Mouse (Mus musculus) neural tube, embryonic 12.5 days (tissue): ENCODE results near the gene Zfp580. TPM values are rescaled to one million over a fixed set of nuclear protein-coding genes. Genes with fewer than 3 reads are reported as not detected.
"Not testable (repeated sequence)": the region's sequence is repeated elsewhere in the genome, so short reads cannot be mapped to it uniquely, and the experiment has no call there.

Experiments used
- ATAC-seq: fragments of 200-750 bp; cut with Nextera tagmentation; 2 replicates; pipeline ENCODE4 v1.8.0; 2017; ENCODE audit warnings: low read depth, mild to moderate bottlenecking, moderate TSS enrichment, moderate library complexity; ENCODE audit not compliant: low FRiP score
- H3K27ac ChIP-seq: fragments of 300-500 bp; sonication (generic); 2 replicates; pipeline ENCODE4 v1.5.1; 2016
- H3K27me3 ChIP-seq: fragments of 300-500 bp; sonication (generic); replicated peaks from 2 replicates; pipeline ENCODE4 v1.6.1; 2016; ENCODE audit warnings: mild to moderate bottlenecking
- H3K36me3 ChIP-seq: fragments of 300-500 bp; sonication (generic); 2 replicates; pipeline ENCODE4 v1.6.1; 2016; ENCODE audit warnings: mild to moderate bottlenecking
- H3K4me1 ChIP-seq: fragments of 300-500 bp; sonication (generic); 2 replicates; pipeline ENCODE4 v1.6.1; 2016
- H3K4me2 ChIP-seq: fragments of 300-500 bp; sonication (generic); replicated peaks from 2 replicates; pipeline ENCODE4 v1.6.1; 2016; ENCODE audit warnings: mild to moderate bottlenecking
- H3K4me3 ChIP-seq: fragments of 300-500 bp; sonication (generic); 2 replicates; pipeline ENCODE4 v1.5.1; 2016
- H3K9ac ChIP-seq: fragments of 300-500 bp; sonication (generic); 2 replicates; pipeline ENCODE4 v1.6.1; 2016; ENCODE audit warnings: mild to moderate bottlenecking
- H3K9me3 ChIP-seq: fragments of 300-500 bp; sonication (generic); 2 replicates; pipeline ENCODE4 v1.6.1; 2016; ENCODE audit warnings: mild to moderate bottlenecking
- WGBS: fragments of 180-500 bp; shearing (Covaris S2); methylation state at CpG from one replicate; pipeline ENCODE4 v1.1.7; 2016; 5-methylcytosine and 5-hydroxymethylcytosine counted together
- polyA plus RNA-seq: library from polyadenylated mRNA; unstranded; fragments of >200 nt; fragmentation: Nextera tagmentation; extraction: Ambion mirVana; gene quantifications from 2 replicates; pipeline ENCODE4 v1.2.1, GENCODE M21; 2016

Zfp580 gene
- polyA plus RNA-seq, 1 experiment from 2014 or later: 56.0 TPM

DNA sequence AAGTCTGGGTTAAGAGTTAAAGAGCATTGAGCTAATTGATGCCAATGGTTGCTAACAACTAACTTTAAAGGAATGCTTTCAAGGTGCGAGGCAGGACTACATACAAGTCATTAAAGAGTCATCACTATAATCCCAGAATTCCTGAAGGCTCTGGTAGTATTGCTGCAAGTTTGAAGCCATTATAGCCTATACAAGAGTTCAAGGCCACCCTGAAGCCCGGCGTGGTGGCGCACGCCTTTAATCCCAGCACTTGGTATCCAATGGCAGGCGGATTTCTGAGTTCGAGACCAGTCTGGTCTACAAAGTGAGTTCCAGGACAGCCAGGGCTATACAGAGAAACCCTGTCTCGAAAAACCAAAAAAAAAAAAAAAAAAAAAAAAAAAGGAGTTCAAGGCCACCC is 31.8 kb upstream of the Zfp580 start:
- Histone ChIP-seq H3K4me3 (peak overlapping the region; percentile 87), H3K4me2 (peak overlapping the region; percentile 83), H3K4me1 (peaks cover 10% of the 10 kb centered on the region), H3K36me3 (peaks cover 27% of the 10 kb centered on the region)
- not testable (repeated sequence) for ATAC-seq, H3K9ac ChIP-seq, H3K27me3 ChIP-seq, H3K27ac ChIP-seq, H3K9me3 ChIP-seq
- 28% methylated on average over 8 of the region's 8 CpGs for WGBS

DNA sequence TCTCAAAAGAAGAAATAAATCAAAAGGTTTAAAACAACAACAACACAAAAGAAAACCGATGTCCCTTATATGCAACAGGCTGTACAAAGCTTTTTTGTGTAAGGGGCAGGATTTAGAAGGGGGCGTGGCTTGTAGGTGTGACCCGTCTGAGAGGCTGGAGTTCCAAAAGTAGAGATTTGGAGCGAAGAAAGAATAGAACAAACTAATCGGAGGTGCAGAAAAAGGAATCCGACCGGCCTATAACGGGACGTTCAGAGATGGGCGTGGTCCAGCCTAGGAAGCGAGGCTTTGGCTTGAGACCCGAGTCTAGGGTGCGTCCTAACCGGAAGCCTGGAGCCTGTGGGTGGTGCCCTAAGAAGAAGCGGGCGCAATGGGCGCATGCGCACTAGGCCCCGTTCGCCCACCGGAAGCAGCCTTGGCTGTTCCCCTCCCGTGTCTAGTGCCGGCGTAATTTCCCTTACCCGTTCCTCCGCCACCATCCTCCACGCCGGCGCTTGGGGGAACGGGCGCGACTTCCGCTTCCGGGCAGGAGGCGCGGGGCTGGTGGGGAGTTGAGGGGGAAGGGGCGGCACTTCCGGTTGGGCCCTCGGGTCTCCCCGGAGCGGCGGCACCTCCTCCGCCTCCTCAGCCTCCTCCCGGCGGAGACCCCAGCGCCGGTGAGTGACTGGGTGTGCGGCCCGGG is 31.2 kb upstream of the Zfp580 start, which contains the start of the genes Zfp865 and Ccdc106:
Gene Zfp865, plus strand, starts transcription at position 377 of the 682 bp plus-strand sequence.
Gene Ccdc106, plus strand, starts transcription at position 554 of the 682 bp plus-strand sequence.
- WGBS: under 1% methylated on average over 49 of the region's 49 CpGs
- peak within 1 kb of the TSS; percentile 83 for H3K27ac ChIP-seq
- no peaks in the 10 kb centered on the region for H3K27me3 ChIP-seq
- H3K36me3 ChIP-seq: peaks cover 28% of the 10 kb centered on the region
- peak within 1 kb of the TSS; percentile 87 for H3K4me3 ChIP-seq
- peaks cover 10% of the 10 kb centered on the region for H3K4me1 ChIP-seq
- peak within 1 kb of the TSS; percentile 83 for H3K4me2 ChIP-seq
- no peaks in the 10 kb centered on the region for H3K9me3 ChIP-seq
- H3K9ac ChIP-seq: peak within 1 kb of the TSS; percentile 95
- ATAC-seq: peak; percentile 80

DNA sequence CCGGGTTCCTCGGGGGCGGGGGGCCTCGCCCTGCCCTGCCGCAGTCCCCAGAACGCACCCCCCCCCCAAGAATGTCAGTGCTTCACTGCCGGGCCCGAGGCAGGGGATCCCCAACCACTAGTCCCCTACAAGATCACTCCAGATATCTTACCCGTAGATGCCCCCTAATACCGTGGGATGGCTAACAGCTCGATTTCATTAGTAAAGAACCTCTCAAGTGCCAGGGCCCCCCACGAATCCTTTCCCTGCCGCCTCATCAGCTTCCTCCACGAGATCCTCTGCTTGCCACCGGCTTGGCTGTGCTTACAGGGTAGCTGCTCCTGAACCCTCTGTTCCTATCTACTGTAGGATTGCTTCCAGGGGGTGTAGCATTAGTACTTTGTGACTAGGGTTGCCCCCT is 30.7 kb upstream of the Zfp580 start:
- Histone ChIP-seq H3K4me1 (peaks cover 10% of the 10 kb centered on the region), H3K4me3 (peak overlapping the region; percentile 87), H3K9ac (peak overlapping the region; percentile 95), H3K36me3 (peaks cover 28% of the 10 kb centered on the region), H3K27ac (peak overlapping the region; percentile 83), H3K27me3 (no peaks in the 10 kb centered on the region), H3K4me2 (peak overlapping the region; percentile 83), H3K9me3 (no peaks in the 10 kb centered on the region)
- peak; percentile 19 for ATAC-seq
- under 1% methylated on average over 14 of the region's 15 CpGs for WGBS

DNA sequence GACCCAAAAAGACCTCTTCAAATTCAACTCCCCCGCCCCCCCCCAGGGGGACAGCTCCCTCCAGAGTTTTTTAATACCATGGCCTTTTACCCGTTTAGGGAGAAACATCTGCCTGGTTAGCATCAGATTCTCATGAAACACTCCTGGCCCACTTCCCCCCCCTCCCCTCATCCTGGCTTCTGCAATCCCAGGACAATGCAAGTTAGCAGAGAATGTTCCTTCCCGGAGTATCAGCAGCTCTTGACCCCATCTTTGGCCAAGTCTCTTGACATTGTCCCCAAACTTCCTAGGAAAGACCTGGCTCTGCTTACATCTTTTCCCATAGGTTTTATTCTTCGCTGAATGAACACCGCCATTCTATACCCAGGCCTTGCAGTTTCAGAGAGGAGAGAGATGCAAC is 30.1 kb upstream of the Zfp580 start:
- no peaks in the 10 kb centered on the region for H3K27me3 ChIP-seq
- peak overlapping the region; percentile 87 for H3K4me3 ChIP-seq
- H3K4me1 ChIP-seq: peaks cover 10% of the 10 kb centered on the region
- no peaks in the 10 kb centered on the region for H3K9me3 ChIP-seq
- ATAC-seq: no peak
- H3K4me2 ChIP-seq: peak overlapping the region; percentile 83
- H3K27ac ChIP-seq: no peak overlapping the region
- H3K9ac ChIP-seq: peak overlapping the region; percentile 95
- peaks cover 28% of the 10 kb centered on the region for H3K36me3 ChIP-seq
- WGBS: 55% methylated on average over 5 of the region's 5 CpGs

DNA sequence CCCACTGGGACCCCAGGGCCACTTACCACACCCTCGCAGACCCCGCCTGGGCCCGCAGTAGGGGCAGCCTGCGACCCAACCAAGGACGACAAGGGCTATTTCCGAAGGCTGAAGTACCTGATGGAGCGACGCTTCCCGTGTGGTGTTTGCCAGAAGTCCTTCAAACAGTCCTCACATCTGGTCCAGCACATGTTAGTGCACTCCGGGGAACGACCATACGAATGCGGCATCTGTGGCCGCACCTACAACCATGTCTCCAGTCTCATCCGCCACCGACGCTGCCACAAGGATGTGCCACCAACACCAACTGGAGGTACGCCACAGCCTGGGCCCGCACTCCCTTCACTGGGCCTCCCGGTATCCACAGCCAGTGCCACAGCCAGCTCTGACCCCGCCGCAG is 21.8 kb upstream of the Zfp580 start:
- 95% methylated on average over 22 of the region's 22 CpGs for WGBS
- Histone ChIP-seq H3K4me3 (no peak overlapping the region), H3K36me3 (peaks cover 75% of the 10 kb centered on the region), H3K27ac (no peak overlapping the region), H3K4me2 (no peak overlapping the region), H3K4me1 (no peaks in the 10 kb centered on the region), H3K9ac (no peak overlapping the region), H3K27me3 (no peaks in the 10 kb centered on the region), H3K9me3 (peaks cover 31% of the 10 kb centered on the region)
- ATAC-seq: no peak

DNA sequence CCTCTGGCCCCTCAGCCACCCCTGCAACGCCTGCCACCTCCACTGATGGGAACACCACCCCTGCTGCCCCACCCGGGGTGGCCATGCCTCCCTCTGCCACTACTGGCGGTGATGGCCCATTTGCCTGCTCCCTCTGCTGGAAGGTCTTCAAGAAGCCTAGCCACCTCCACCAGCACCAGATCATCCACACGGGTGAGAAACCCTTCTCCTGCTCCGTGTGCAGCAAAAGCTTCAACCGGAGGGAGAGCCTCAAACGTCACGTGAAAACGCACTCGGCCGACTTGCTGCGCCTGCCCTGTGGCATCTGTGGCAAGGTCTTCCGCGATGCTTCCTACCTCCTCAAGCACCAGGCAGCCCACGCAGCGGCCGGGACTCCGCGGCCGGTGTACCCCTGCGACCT is 21.4 kb upstream of the Zfp580 start:
- no peak for ATAC-seq
- H3K4me3 ChIP-seq: no peak overlapping the region
- peaks cover 78% of the 10 kb centered on the region for H3K36me3 ChIP-seq

DNA sequence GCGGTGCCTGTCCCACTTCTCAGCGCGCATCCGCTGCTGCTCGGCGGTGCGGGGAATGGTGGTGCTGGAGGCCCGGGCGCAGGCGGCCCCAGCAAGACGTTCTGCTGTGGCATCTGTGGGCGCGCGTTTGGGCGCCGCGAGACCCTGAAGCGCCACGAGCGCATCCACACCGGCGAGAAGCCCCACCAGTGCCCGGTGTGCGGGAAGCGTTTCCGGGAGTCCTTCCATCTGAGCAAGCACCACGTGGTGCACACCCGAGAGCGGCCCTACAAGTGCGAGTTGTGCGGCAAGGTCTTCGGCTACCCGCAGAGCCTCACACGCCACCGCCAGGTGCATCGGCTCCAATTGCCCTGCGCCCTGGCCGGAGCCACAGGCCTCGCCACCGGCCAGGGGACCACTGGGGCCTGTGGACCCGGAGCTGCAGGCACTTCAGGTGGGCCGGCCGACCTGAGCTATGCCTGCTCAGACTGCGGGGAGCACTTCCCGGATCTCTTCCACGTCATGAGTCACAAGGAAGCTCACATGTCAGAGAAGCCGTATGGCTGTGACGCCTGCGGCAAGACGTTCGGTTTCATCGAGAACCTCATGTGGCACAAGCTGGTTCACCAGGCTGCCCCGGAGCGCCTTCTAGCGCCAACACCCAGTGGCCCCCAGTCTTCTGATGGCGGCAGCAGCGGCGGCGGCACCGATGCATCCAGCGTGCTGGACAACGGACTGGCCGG is 20.6 kb upstream of the Zfp580 start:
- 80% methylated on average over 63 of the region's 63 CpGs for WGBS
- H3K4me3 ChIP-seq: no peak overlapping the region
- H3K4me2 ChIP-seq: no peak overlapping the region
- no peak overlapping the region for H3K27ac ChIP-seq
- ATAC-seq: no peak
- H3K36me3 ChIP-seq: peaks cover 85% of the 10 kb centered on the region
- no peaks in the 10 kb centered on the region for H3K27me3 ChIP-seq
- H3K9me3 ChIP-seq: peaks cover 31% of the 10 kb centered on the region
- H3K4me1 ChIP-seq: no peaks in the 10 kb centered on the region
- H3K9ac ChIP-seq: no peak overlapping the region

More for the DNA sequence above, 21.4 kb upstream of the Zfp580 start:
- H3K27me3 ChIP-seq: no peaks in the 10 kb centered on the region
- H3K9me3 ChIP-seq: peaks cover 31% of the 10 kb centered on the region
- no peak overlapping the region for H3K27ac ChIP-seq
- H3K4me2 ChIP-seq: no peak overlapping the region
- no peak overlapping the region for H3K9ac ChIP-seq
- H3K4me1 ChIP-seq: no peaks in the 10 kb centered on the region
- 92% methylated on average over 21 of the region's 21 CpGs for WGBS

DNA sequence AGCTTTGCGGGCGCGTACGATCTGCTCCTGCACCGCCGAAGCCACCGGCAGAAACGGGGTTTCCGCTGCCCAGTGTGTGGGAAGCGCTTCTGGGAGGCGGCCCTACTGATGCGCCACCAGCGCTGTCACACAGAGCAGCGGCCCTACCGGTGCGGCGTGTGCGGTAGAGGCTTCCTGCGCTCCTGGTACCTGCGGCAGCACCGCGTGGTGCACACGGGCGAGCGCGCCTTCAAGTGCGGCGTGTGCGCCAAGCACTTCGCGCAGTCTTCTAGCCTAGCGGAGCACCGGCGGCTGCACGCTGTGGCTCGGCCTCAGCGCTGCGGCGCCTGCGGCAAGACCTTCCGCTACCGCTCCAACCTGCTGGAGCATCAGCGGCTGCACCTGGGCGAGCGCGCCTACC is 19.8 kb upstream of the Zfp580 start:
- WGBS: 69% methylated on average over 46 of the region's 46 CpGs
- Histone ChIP-seq H3K9me3 (peaks cover 31% of the 10 kb centered on the region), H3K9ac (no peak overlapping the region), H3K4me2 (no peak overlapping the region), H3K27ac (no peak overlapping the region), H3K4me1 (no peaks in the 10 kb centered on the region), H3K4me3 (no peak overlapping the region), H3K36me3 (peaks cover 91% of the 10 kb centered on the region), H3K27me3 (no peaks in the 10 kb centered on the region)
- 0 out of 2 replicates have a peak, but pooled peaks have one; percentile 5 for ATAC-seq

DNA sequence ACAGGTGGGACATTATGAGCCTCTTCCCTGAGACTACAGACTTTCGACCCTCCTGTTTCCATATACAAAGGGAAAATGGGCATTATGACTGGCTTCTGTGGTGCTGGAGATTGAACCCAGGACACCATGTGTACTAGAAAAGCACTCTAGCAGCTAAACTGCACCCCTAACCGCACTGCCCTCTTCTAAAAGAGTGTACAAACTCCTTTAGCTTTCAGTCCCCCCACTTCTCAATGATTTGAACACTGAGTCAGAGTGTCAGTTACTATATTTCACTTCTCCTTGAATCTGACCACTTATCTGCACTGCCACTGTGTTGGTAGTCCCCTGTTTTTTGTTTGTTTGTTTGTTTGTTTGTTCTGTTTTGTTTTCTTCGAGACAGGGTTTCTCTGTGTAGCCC is 17.5 kb upstream of the Zfp580 start, which contains the start of gene 4632433K11Rik:
Gene 4632433K11Rik, plus strand, starts transcription at position 301 of the 400 bp plus-strand sequence.
- ATAC-seq: no peak
- H3K4me1 ChIP-seq: no peaks in the 10 kb centered on the region; the same call in 1 of the 2 replicates
- no peak within 1 kb of the TSS for H3K4me2 ChIP-seq
- WGBS: 89% methylated on average over 3 of the region's 3 CpGs
- no peak within 1 kb of the TSS for H3K27ac ChIP-seq
- no peak within 1 kb of the TSS for H3K9ac ChIP-seq
- no peak within 1 kb of the TSS for H3K4me3 ChIP-seq
- H3K36me3 ChIP-seq: peaks cover 73% of the 10 kb centered on the region
- no peaks in the 10 kb centered on the region for H3K27me3 ChIP-seq
- H3K9me3 ChIP-seq: peaks cover 31% of the 10 kb centered on the region

DNA sequence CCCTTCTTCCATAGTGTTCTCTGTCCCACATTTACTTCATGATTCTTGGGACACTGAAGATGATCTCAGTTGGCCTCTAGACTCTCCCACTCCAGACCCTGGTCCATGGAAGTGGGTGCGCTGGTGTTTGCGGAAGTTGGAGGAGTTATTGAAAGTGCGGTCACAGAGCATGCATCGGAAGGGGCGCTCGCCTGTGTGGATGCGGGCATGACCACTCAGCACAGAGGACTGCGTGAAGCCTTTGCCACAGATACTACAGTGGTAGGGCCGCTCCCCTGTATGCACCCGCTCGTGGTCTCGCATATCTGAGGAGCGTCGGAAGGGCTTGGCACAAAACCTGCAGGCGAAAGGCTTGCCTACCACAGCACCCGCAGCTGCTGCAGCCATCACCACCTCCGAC is 15.7 kb upstream of the Zfp580 start:
- Histone ChIP-seq H3K4me1 (no peaks in the 10 kb centered on the region; the same call in 1 of the 2 replicates), H3K9ac (no peak overlapping the region), H3K27me3 (no peaks in the 10 kb centered on the region), H3K36me3 (peaks cover 55% of the 10 kb centered on the region), H3K4me3 (no peak overlapping the region), H3K27ac (no peak overlapping the region), H3K9me3 (peaks cover 15% of the 10 kb centered on the region), H3K4me2 (no peak overlapping the region)
- no peak for ATAC-seq
- WGBS: 94% methylated on average over 17 of the region's 17 CpGs

DNA sequence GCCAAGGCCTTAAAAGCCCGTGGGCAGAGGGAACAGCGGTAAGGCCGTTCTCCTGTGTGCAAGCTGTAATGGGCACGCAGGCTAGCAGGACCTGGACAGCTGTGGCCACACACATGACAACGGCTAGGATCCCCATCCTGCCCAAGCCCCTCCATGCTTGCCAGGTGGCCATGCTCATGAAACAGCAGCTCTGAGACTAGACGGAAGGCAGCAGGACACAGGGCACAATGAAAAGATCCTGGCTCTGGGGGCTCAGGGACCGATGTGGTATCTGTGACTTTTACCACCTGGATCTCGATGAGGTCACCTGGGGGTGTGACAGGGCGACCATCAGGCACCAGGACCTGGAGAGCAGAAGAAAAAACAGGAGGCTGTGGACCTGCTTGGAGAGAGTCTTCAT is 15.2 kb upstream of the Zfp580 start:
- no peak overlapping the region for H3K27ac ChIP-seq
- H3K9ac ChIP-seq: no peak overlapping the region
- H3K36me3 ChIP-seq: peaks cover 50% of the 10 kb centered on the region
- no peak for ATAC-seq
- H3K4me3 ChIP-seq: no peak overlapping the region
- no peaks in the 10 kb centered on the region for H3K27me3 ChIP-seq
- WGBS: 92% methylated on average over 9 of the region's 9 CpGs
- H3K4me2 ChIP-seq: no peak overlapping the region
- H3K4me1 ChIP-seq: no peaks in the 10 kb centered on the region; the same call in 1 of the 2 replicates
- H3K9me3 ChIP-seq: peaks cover 10% of the 10 kb centered on the region

DNA sequence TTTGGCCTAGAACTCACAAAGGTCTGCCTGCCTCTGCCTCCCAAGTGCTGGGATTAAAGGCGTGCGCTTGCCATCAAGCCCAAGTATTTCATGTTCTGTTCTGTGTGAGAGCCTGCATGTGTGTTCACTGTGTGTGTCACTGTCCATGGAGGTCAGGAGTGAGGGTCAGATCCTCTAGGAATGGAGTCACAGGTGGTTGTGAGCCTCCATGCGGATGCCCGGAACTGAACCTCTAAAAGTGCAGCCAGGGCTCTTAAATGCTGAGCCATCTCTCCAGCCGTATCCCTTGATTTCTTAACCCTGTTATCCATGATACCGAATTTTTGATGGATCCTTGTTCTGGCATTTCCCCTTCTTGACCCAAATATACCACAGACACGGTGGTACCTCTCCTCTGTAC is 14.3 kb upstream of the Zfp580 start:
- Histone ChIP-seq H3K27ac (no peak overlapping the region), H3K27me3 (no peaks in the 10 kb centered on the region), H3K4me2 (no peak overlapping the region), H3K4me1 (no peaks in the 10 kb centered on the region; the same call in 1 of the 2 replicates), H3K9ac (no peak overlapping the region), H3K9me3 (peaks cover 2% of the 10 kb centered on the region; the same call in 1 of the 2 replicates), H3K36me3 (peaks cover 41% of the 10 kb centered on the region), H3K4me3 (no peak overlapping the region)
- WGBS: 94% methylated on average over 7 of the region's 7 CpGs
- no peak for ATAC-seq
